Mouse (Mus musculus) thymus, adult 2 months (tissue): ENCODE measurements around the gene Rin2. TPM values are rescaled to one million over a fixed set of nuclear protein-coding genes. Genes with fewer than 3 reads are reported as not detected.

ENCODE experiments used
- DNase-seq: peaks from one replicate; pipeline ENCODE4 v3.0.0; 2021
- H3K27ac ChIP-seq: fragments of 200-500 bp; 2 replicates; pipeline ENCODE4 v1.5.1; 2012; ENCODE audit warnings: low read length, control low read depth; ENCODE audit not compliant: control insufficient read depth, insufficient read depth
- H3K27me3 ChIP-seq: fragments of 200-500 bp; 2 replicates; pipeline ENCODE4 v1.6.1; 2012; ENCODE audit warnings: mild to moderate bottlenecking, low read length, moderate library complexity, mixed read lengths; ENCODE audit not compliant: control insufficient read depth, insufficient read depth
- H3K36me3 ChIP-seq: fragments of 200-500 bp; 2 replicates; pipeline ENCODE4 v1.6.1; 2012; ENCODE audit warnings: mild to moderate bottlenecking, low read length, moderate library complexity; ENCODE audit not compliant: control insufficient read depth, insufficient read depth
- H3K4me1 ChIP-seq: fragments of 200-500 bp; replicated peaks from 2 replicates; pipeline ENCODE4 v1.6.1; 2012; ENCODE audit warnings: low read length; ENCODE audit not compliant: control insufficient read depth, insufficient read depth
- H3K4me3 ChIP-seq: fragments of 200-500 bp; 2 replicates; pipeline ENCODE4 v1.5.1; 2012; ENCODE audit warnings: mild to moderate bottlenecking, low read length, control low read depth, moderate library complexity; ENCODE audit not compliant: control insufficient read depth, insufficient read depth
- CTCF ChIP-seq: fragments of 200-500 bp; IDR thresholded peaks from 2 replicates; pipeline ENCODE4 v1.5.1; 2012; ENCODE audit warnings: mild to moderate bottlenecking, control low read depth, low read length, moderate library complexity, borderline replicate concordance; ENCODE audit not compliant: control insufficient read depth, poor library complexity, insufficient read depth; ENCODE audit errors: extremely low read depth
- POLR2A ChIP-seq: fragments of 200-500 bp; IDR thresholded peaks from 2 replicates; pipeline ENCODE4 v1.6.1; 2012; ENCODE audit warnings: mild to moderate bottlenecking, low read length, control low read depth, moderate library complexity; ENCODE audit not compliant: control insufficient read depth, poor library complexity, insufficient read depth; ENCODE audit errors: extremely low read depth
- WGBS: fragments of 180-500 bp; shearing (Covaris S2); methylation state at CpG from one replicate; pipeline ENCODE4 v1.1.7; 2018; 5-methylcytosine and 5-hydroxymethylcytosine counted together
- polyA plus RNA-seq: library from polyadenylated mRNA; depleted of rRNA; stranded (reverse); fragments of >200 nt; gene quantifications from 2 replicates; pipeline ENCODE4 v1.2.3, GENCODE M21; 2012

The Rin2 gene
- polyA plus RNA-seq, 1 experiment, result 5.4 TPM

- no peak for TF ChIP-seq CTCF
- WGBS, result 81% methylated on average over 3 of the region's 3 CpGs
- H3K4me3 ChIP-seq, result no peak overlapping the region
- no peaks in the 10 kb centered on the region for H3K27me3 ChIP-seq
- H3K27ac ChIP-seq, result no peak overlapping the region
- no peak for DNase-seq
- H3K36me3 ChIP-seq, result no peaks in the 10 kb centered on the region
- no peaks in the 10 kb centered on the region for H3K4me1 ChIP-seq
These were observed 200.0 kb downstream of the Rin2 start for GRCm38 (mm10) chr2:145874879-145875482.

- no peak overlapping the region for H3K27ac ChIP-seq
- no peak for DNase-seq
- H3K36me3 ChIP-seq, result no peaks in the 10 kb centered on the region
- WGBS, result 89% methylated on average over 3 of the region's 3 CpGs
- no peak overlapping the region for H3K4me3 ChIP-seq
- no peaks in the 10 kb centered on the region for H3K4me1 ChIP-seq
- no peaks in the 10 kb centered on the region for H3K27me3 ChIP-seq
- TF ChIP-seq CTCF, result no peak
- TF ChIP-seq POLR2A, result no peak
These were observed 202.2 kb downstream of the Rin2 start for GRCm38 (mm10) chr2:145877191-145877590.

- TF ChIP-seq CTCF (no peak), POLR2A (no peak)
- H3K4me1 ChIP-seq, result no peaks in the 10 kb centered on the region
- no peak overlapping the region for H3K4me3 ChIP-seq
- H3K27me3 ChIP-seq, result no peaks in the 10 kb centered on the region
- H3K27ac ChIP-seq, result no peak overlapping the region
- 63% methylated on average over 11 of the region's 11 CpGs for WGBS
- H3K36me3 ChIP-seq, result no peaks in the 10 kb centered on the region
- DNase-seq, result no peak
These were observed 206.1 kb downstream of the Rin2 start for GRCm38 (mm10) chr2:145880887-145881747.

GRCm38 (mm10) chr2:145881932-145882331 lies 206.9 kb downstream of the Rin2 start:
- 90% methylated on average over 5 of the region's 5 CpGs for WGBS
- Histone ChIP-seq H3K27me3 (no peaks in the 10 kb centered on the region), H3K36me3 (no peaks in the 10 kb centered on the region), H3K27ac (no peak overlapping the region), H3K4me1 (no peaks in the 10 kb centered on the region), H3K4me3 (no peak overlapping the region)
- no peak for DNase-seq
- no peak for TF ChIP-seq CTCF
- TF ChIP-seq POLR2A, result no peak

GRCm38 (mm10) chr2:145882398-145882797 lies 207.4 kb downstream of the Rin2 start:
- Histone ChIP-seq H3K4me3 (no peak overlapping the region), H3K27me3 (no peaks in the 10 kb centered on the region), H3K4me1 (no peaks in the 10 kb centered on the region), H3K36me3 (no peaks in the 10 kb centered on the region), H3K27ac (no peak overlapping the region)
- TF ChIP-seq CTCF (no peak), POLR2A (no peak)
- no peak for DNase-seq
- 7% methylated on average over 2 of the region's 2 CpGs for WGBS

GRCm38 (mm10) chr2:145884036-145884912 lies 209.3 kb downstream of the Rin2 start:
- WGBS, result 81% methylated on average over 17 of the region's 17 CpGs
- H3K4me1 ChIP-seq, result no peaks in the 10 kb centered on the region
- H3K4me3 ChIP-seq, result no peak overlapping the region
- DNase-seq, result no peak
- H3K27me3 ChIP-seq, result no peaks in the 10 kb centered on the region
- no peak overlapping the region for H3K27ac ChIP-seq
- TF ChIP-seq CTCF (no peak), POLR2A (no peak)
- no peaks in the 10 kb centered on the region for H3K36me3 ChIP-seq
